Mouse (Mus musculus) olfactory bulb, adult 2 months (tissue): Measurements from ENCODE around the gene Prss36.

Source experiments
- CTCF ChIP-seq: fragments of 200-500 bp; IDR thresholded peaks from 2 replicates; pipeline ENCODE4 v1.5.1; 2012; ENCODE audit warnings: low read depth, mild to moderate bottlenecking, low read length, moderate library complexity; ENCODE audit not compliant: insufficient read depth
- POLR2A ChIP-seq: fragments of 200-500 bp; IDR thresholded peaks from 2 replicates; pipeline ENCODE4 v1.6.1; 2012; ENCODE audit warnings: mild to moderate bottlenecking, low read depth, low read length, moderate library complexity; ENCODE audit not compliant: insufficient read depth

DNA sequence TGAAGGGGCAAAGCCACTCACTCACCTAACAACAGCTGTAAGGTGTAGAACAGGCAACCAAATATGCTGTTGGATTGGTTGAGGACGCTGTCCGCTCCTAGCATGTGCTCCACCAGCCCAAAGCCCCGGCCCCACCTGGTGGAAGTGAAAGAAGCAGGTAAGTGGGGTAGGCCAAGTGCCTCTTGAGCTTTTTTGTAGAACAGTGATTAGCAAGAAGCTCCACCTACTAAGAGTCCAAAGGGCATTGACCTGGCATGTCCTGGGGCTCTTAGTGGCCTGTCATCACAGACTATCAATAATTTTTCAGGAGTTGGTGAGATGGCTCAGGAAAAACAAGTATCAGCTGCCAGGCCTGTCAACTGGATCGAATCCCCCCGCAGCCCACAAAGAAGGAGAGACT is 52.0 kb downstream of the Prss36 start:
- no peak for TF ChIP-seq CTCF
- no peak for TF ChIP-seq POLR2A
